Mouse (Mus musculus) liver, embryonic 15.5 days (tissue): ENCODE measurements around the gene Slc25a11. TPM values are rescaled to one million over a fixed set of nuclear protein-coding genes. Genes with fewer than 3 reads are reported as not detected.

Source experiments
- ATAC-seq: fragments of 200-750 bp; cut with Nextera tagmentation; 2 replicates; pipeline ENCODE4 v1.8.0; 2017; ENCODE audit warnings: moderate number of reproducible peaks, mild to moderate bottlenecking, moderate library complexity; ENCODE audit not compliant: insufficient read depth
- H3K27ac ChIP-seq: fragments of 300-500 bp; sonication (generic); replicated peaks from 2 replicates; pipeline ENCODE4 v1.5.1; 2015; ENCODE audit warnings: mild to moderate bottlenecking, inconsistent platforms
- H3K27me3 ChIP-seq: fragments of 300-500 bp; sonication (generic); 2 replicates; pipeline ENCODE4 v1.6.1; 2015; ENCODE audit warnings: mild to moderate bottlenecking, inconsistent platforms
- H3K36me3 ChIP-seq: fragments of 300-500 bp; sonication (generic); replicated peaks from 2 replicates; pipeline ENCODE4 v1.6.1; 2015; ENCODE audit warnings: moderate library complexity, mild to moderate bottlenecking, inconsistent platforms
- H3K4me1 ChIP-seq: fragments of 300-500 bp; sonication (generic); replicated peaks from 2 replicates; pipeline ENCODE4 v1.6.1; 2015; ENCODE audit warnings: inconsistent platforms
- H3K4me2 ChIP-seq: fragments of 300-500 bp; sonication (generic); 2 replicates; pipeline ENCODE4 v1.6.1; 2015; ENCODE audit warnings: moderate library complexity, mild to moderate bottlenecking, inconsistent platforms
- H3K4me3 ChIP-seq: fragments of 300-500 bp; sonication (generic); replicated peaks from 2 replicates; pipeline ENCODE4 v1.5.1; 2015; ENCODE audit warnings: mild to moderate bottlenecking, inconsistent platforms
- H3K9ac ChIP-seq: fragments of 300-500 bp; sonication (generic); 2 replicates; pipeline ENCODE4 v1.6.1; 2015; ENCODE audit warnings: moderate library complexity, mild to moderate bottlenecking, inconsistent platforms
- H3K9me3 ChIP-seq: fragments of 300-500 bp; sonication (generic); replicated peaks from 2 replicates; pipeline ENCODE4 v1.6.1; 2016; ENCODE audit warnings: inconsistent platforms
- WGBS: fragments of 180-500 bp; shearing (Covaris S2); methylation state at CpG from one replicate; pipeline ENCODE4 v1.1.7; 2015; ENCODE audit warnings: mixed read lengths; ENCODE audit not compliant: insufficient replicate concordance; 5-methylcytosine and 5-hydroxymethylcytosine counted together
- polyA plus RNA-seq: library from polyadenylated mRNA; unstranded; fragments of >200 nt; fragmentation: Nextera tagmentation; extraction: Ambion mirVana; gene quantifications from 2 replicates; pipeline ENCODE4 v1.2.1, GENCODE M21; 2015

The Slc25a11 gene
- polyA plus RNA-seq, 1 experiment from 2014 or later = 70.3 TPM

DNA sequence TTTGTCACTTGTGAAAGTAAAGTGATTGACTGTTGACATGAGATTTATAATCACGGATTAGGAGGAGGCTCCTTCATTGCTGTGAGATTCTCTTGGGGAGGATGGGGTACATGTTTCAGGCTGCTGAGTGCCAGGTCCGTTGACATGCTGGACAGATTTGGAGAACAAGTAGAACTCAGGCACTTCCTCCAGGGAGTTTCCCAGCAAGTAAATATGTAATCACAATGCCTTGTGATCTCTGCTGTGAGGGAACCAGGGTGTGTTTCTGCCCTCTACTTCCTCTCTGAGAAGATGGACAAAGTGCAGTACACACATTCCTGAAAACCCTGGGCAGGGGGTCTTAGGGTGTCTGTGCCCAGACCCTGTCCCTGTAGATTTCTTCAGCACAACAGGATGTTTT is 51.6 kb downstream of the Slc25a11 start:
- no peaks in the 10 kb centered on the region for H3K9me3 ChIP-seq
- peaks cover 13% of the 10 kb centered on the region; the same call in 1 of the 2 replicates for H3K36me3 ChIP-seq
- H3K9ac ChIP-seq = no peak overlapping the region
- no peaks in the 10 kb centered on the region for H3K27me3 ChIP-seq
- H3K4me2 ChIP-seq = no peak overlapping the region
- no peak overlapping the region; the same call in none of the 2 replicates for H3K27ac ChIP-seq
- H3K4me1 ChIP-seq = peaks cover 41% of the 10 kb centered on the region
- WGBS = 41% methylated on average over 2 of the region's 2 CpGs
- ATAC-seq = no peak
- no peak overlapping the region for H3K4me3 ChIP-seq

DNA sequence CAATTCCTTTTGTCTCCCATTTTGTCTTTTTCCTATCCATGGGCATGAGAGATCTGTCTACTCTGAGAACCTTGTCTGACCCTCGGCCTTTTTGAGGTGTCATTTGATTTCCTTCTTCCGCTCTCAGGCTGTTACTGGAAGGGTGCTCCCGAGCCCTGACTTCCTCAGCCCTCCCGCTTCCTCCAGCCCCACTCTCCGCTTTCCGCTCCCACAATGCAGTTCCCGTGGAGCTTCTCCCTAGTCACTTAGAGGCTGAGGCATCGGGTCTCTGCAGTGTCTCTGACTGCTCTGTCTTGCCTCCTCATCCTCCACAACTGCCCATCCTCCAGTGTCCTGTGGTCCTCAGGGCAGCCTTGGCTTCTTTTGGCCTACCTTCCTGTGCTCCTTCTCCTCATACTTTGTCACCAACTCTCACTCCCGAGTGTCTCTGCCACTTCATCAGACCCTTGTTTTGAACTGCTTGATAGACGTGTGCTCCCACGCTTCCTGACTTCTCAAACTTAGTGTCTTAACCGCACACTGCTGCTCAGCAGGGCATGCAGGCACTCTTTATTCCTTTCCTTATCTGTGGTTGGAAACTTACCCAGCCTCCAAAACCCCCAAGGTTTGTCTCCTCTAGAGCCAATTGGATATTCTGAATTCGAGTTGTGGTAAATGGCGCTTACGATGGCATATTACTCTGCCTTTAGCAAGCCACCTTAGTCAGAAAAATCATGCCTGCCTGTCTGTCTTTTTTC is 52.9 kb downstream of the Slc25a11 start:
- H3K9ac ChIP-seq = no peak overlapping the region
- H3K36me3 ChIP-seq = peaks cover 11% of the 10 kb centered on the region; the same call in 1 of the 2 replicates
- H3K27ac ChIP-seq = no peak overlapping the region
- no peaks in the 10 kb centered on the region for H3K27me3 ChIP-seq
- no peak overlapping the region for H3K4me2 ChIP-seq
- 46% methylated on average over 15 of the region's 15 CpGs for WGBS
- no peak for ATAC-seq
- peaks cover 41% of the 10 kb centered on the region for H3K4me1 ChIP-seq
- no peak overlapping the region for H3K4me3 ChIP-seq
- no peaks in the 10 kb centered on the region for H3K9me3 ChIP-seq

Other genes starting within 250 kb of the Slc25a11 start
- gene Pelp1, start 237.4 kb downstream of the Slc25a11 start, polyA plus RNA-seq = 13.5 and 14.5 TPM in 2 replicates
- 15.6 and 16.5 TPM in 2 replicates for gene Arrb2, start 214.8 kb downstream of the Slc25a11 start, polyA plus RNA-seq
- 13.2 and 14.4 TPM in 2 replicates for gene Med11, start 195.6 kb downstream of the Slc25a11 start, polyA plus RNA-seq
- 0.22 and 0.26 TPM in 2 replicates for gene Zmynd15, start 188.0 kb downstream of the Slc25a11 start, polyA plus RNA-seq
- gene Cxcl16, start 187.5 kb downstream of the Slc25a11 start, polyA plus RNA-seq = 2.0 and 2.2 TPM in 2 replicates
- gene Tm4sf5, start 142.2 kb downstream of the Slc25a11 start, polyA plus RNA-seq = 0.89 and 1.5 TPM in 2 replicates
- gene Vmo1, start 132.9 kb downstream of the Slc25a11 start, polyA plus RNA-seq = 0.31 and 0.43 TPM in 2 replicates
- gene Gltpd2, start 128.3 kb downstream of the Slc25a11 start, polyA plus RNA-seq = 31.9 and 36.3 TPM in 2 replicates
- gene Psmb6, start 122.1 kb downstream of the Slc25a11 start, polyA plus RNA-seq = 316 and 337 TPM in 2 replicates
- gene Gm40193, start 114.5 kb downstream of the Slc25a11 start, polyA plus RNA-seq = not detected in 2 replicates
- 1.8 TPM in 2 replicates for gene Pld2, start 107.4 kb downstream of the Slc25a11 start, polyA plus RNA-seq
- 4.9 and 6.2 TPM in 2 replicates for gene Mink1, start 84.6 kb downstream of the Slc25a11 start, polyA plus RNA-seq
- gene 4930544D05Rik, start 31.6 kb downstream of the Slc25a11 start, polyA plus RNA-seq = not detected in 2 replicates
- not detected in 2 replicates for gene Chrne, start 28.3 kb downstream of the Slc25a11 start, polyA plus RNA-seq
- gene Gp1ba, start 8.4 kb downstream of the Slc25a11 start, polyA plus RNA-seq = 2.6 and 3.0 TPM in 2 replicates
- 76.8 and 80.4 TPM in 2 replicates for gene Rnf167, start 244 bp downstream of the Slc25a11 start, polyA plus RNA-seq
- 927 and 1,040 TPM in 2 replicates for gene Pfn1, start 7.2 kb upstream of the Slc25a11 start, polyA plus RNA-seq
- gene Eno3, start 9.7 kb upstream of the Slc25a11 start, polyA plus RNA-seq = 10.8 and 18.2 TPM in 2 replicates
- 55.1 and 59.5 TPM in 2 replicates for gene Spag7, start 21.9 kb upstream of the Slc25a11 start, polyA plus RNA-seq
- 3.3 and 3.4 TPM in 2 replicates for gene Camta2, start 40.6 kb upstream of the Slc25a11 start, polyA plus RNA-seq
- 1.3 and 1.6 TPM in 2 replicates for gene Inca1, start 52.7 kb upstream of the Slc25a11 start, polyA plus RNA-seq
- 0.79 and 0.85 TPM in 2 replicates for gene Kif1c, start 53.1 kb upstream of the Slc25a11 start, polyA plus RNA-seq
- gene Zfp3, start 116.7 kb upstream of the Slc25a11 start, polyA plus RNA-seq = 1.4 TPM in 2 replicates
- gene Scimp, start 165.1 kb upstream of the Slc25a11 start, polyA plus RNA-seq = 0.47 and 0.77 TPM in 2 replicates
- gene Rabep1, start 197.3 kb upstream of the Slc25a11 start, polyA plus RNA-seq = 13.0 and 13.1 TPM in 2 replicates